Mouse (Mus musculus) retina, adult 2 months (tissue): ENCODE results near the gene Enox1.

ENCODE experiments used
- DNase-seq: peaks from one replicate; pipeline ENCODE4 v3.0.0-alpha.2; 2012; ENCODE audit warnings: low read depth, low spot score

Enox1 gene

DNA sequence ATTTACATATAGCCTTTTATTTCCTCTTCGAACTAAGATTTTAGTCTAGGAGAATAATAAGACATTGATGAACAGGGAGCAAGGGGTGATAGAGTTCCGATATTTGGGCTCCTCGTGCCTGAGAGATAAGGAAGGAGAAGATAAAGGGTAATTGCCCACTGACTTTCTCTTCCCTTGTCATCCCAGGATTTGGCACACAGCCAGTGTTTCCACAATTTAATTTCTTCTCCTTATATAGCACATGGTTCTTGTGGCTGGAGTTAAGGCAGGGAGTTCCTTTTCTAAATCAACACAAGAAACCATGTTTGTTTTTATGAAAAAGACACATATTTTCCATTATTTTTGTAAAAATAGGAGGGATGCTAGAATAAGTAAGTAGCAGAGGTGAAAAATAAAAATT, 299.5 kb downstream of the Enox1 start:
- DNase-seq, result no peak

DNA sequence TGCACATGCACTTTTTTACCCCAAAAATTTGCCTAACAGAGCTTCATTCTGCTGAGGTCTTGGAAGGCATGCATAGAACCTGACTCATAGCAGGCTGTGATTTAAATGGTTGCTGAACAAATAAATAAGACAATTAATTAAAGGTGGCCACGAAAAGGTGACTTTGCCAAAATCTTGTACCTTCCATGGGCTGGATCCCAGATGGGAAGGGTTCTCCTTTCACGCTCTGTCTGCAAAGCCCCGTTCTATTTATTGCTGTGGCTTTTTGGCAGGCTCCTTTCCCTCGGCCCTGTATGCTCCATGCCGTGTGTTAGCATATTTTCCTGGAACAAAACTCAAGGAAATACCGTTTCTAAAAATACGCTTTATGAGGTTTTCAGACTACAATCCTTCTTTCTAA, 300.3 kb downstream of the Enox1 start:
- no peak for DNase-seq

DNA sequence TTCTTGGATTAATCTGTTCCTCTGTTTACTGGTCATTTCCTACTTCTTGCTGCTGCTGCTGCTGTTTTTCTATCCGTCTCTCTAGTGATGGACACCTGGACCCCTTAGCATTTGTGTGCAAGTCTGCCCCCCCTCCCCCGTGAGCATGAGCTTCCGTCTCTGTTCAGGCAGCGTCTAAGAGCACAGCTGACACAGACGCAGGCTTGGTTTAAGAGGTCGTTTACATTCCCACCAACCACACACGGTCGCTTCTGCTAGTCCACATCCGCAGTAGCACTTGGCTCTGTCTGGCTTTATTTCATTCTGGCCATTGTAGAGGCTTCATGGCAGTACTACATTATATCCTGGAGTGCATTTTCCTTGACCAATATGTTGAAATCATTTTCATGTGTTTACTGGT, 301.7 kb downstream of the Enox1 start:
- no peak for DNase-seq

DNA sequence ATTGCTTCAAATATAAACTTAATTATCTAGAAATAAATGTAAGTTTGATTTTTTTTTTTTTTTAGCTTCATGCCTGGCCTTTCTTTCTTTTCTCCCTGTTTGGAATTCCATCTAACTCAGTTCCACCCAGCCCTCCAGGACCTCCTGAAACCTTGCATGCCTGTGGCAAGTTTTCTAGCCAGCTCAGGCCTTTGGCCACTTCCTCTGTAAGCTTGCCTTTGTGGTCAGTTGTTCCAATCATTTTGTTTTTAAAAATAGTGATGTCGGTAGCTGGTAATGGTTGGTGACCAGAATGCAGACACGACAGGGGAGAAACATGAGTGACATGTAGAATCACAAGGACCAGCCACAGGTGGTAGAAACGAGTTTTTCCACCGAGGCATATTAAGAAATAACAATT, 307.4 kb downstream of the Enox1 start:
- DNase-seq, result no peak

DNA sequence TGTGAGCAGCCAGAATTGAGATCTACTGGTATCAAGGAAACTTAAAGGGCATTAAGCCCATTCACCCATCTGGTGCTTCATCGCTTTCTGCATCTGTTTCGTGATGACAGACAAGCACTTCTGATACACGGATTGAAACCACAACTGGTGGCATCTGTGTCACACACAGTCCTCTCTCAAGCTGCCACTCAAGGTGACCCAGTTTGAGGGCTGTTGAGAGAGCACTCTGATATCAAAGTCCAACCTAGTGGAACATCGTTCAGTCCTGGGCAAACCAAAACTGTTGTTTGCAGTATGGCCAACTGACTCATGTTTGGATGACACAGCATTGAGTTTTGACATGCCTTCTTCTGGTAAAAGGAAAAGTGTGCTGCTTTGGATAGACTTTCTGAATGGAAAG, 308.2 kb downstream of the Enox1 start:
- DNase-seq, result no peak

DNA sequence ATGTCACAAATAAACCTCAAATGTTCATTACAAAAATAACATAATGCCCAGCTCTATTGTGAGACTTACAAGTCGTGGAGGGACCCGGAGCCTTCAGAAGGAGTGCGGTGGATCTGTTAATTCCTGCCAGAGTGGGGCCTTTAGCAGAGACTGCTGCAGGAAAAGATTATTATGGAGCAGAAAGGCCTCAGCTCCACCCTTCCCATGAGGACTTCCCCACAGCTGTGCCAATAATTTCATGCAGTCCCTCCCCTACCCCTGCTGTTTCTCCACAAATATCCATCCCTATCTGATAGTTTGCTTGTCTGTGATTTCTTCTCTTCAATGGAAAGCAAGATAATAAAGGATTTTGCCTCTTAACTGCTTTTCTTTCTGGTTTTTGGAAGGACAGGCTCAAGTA, 314.0 kb downstream of the Enox1 start:
- no peak for DNase-seq

DNA sequence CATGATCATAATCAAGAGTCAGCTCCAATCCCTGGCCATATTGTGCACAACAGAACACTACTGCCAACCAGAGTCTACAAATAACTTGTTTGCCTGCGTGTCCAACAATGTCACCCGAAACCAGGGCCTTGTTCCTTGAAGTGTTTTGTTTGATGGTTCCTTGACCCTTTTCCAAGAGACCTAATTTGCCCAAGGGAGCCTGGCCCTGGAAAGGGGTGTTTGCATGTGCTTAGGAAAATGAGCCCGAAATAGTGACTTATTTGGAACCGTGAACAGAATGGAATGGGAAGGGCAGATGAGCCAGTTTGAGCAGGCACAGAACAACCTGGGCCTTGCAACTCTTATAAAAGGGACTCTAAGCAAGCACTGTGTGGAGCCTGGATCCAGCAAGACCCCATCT, 316.9 kb downstream of the Enox1 start:
- DNase-seq, result no peak

DNA sequence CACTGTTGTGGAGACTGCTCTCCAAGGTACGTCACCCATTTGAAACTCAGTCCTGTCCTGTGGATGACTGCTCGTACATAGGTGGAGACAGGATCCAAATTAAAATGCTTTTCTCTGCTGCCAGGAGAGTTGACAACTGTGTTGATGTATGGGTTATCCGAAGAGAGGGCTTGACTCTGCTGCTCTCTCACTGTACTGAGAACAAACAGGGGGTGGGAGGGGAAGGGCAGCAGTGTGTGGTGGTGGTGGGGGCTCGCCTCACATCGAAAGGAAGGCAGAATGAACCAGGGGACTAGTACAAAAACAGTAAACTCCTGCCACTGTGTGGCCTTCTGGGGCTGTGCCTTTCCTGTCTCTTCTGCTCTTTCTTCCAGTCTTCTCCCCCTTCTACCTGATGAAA, 317.5 kb downstream of the Enox1 start:
- DNase-seq, result no peak

DNA sequence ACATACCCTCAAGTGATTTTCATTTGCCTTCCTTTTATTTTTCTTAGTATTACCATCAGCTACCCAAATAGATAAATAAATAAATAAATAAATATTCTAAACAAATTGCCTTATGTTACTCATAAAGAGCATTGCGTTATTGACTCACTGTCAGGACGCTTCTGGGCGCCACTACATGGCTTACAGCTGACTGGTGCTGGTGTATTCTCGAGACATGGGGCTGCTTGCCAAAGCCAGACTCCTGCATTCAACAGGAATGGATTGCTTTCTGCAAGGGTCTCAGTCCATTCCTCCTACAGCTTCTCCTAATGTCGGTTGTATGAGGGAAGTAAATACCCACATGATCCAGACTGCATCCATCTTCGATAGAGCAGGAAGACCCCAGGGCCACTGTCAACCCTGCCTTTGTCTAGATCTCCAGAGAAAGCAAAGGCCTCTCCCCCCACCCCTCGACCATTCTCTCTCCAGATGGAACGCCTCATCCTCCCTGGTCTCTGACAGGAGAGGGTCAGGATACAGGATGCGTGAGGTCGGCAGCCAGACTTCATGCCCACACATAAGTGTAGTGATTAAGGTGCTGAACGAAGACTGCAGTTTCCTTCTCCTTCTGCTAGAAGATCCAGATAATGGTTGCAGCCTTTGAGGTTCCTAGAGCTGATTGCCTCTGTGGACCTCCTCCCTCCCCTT, 318.7 kb downstream of the Enox1 start:
- no peak for DNase-seq

DNA sequence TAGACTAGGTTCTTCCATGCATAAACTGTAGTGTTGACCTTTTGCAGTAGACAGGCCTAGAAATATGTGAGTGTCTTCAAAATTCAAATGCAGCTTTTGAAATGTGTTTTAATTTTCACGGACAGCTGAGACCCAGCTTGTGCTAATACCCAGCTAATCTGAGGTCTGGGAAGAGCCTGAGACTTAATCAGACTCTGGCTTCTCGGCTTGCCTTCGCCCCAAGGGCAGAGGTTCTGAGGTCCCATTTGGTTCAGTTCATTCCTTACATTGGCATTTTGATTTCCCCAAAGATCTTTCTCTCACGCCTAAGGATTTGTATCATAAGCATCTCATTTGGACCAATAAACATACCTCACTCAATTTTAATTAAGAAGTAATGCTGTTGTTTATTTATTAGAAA, 321.1 kb downstream of the Enox1 start:
- DNase-seq, result no peak

DNA sequence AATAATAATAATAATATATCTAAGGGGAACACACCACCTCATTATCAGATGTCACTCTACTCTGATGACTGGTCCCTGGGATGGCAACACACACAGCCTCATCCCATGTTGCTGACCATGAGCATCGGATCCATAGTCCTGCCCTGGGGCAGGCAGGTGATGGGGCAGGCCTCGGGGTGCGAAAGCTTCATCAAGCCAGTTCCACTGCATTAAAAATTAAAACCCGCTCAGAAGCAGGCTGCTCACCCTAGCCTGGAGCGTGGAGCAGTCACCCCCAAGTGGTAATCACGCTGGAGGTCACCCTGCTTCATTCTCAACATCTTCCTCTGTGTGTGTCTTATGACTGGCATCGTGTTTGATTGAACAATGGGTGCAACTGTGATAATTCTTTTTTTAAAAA, 321.6 kb downstream of the Enox1 start:
- no peak for DNase-seq

DNA sequence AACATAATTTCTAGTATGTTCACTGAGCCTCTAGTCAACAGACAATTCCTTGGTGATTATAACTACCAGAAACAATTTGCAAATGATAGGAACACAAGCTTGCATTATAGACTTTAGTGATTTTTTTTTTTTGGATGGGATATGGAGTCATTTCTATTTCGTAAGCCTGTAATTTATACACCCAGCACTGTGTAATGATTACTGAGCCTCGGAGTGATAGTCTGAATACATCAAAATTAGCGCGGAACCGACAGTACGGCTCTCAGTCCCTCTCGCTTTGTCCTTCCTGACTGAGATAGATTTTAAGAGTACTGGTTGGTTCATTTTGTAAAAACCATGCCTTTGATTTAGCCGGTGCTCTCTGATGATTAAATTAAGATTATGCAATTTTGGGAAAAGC, 322.1 kb downstream of the Enox1 start:
- DNase-seq, result no peak

DNA sequence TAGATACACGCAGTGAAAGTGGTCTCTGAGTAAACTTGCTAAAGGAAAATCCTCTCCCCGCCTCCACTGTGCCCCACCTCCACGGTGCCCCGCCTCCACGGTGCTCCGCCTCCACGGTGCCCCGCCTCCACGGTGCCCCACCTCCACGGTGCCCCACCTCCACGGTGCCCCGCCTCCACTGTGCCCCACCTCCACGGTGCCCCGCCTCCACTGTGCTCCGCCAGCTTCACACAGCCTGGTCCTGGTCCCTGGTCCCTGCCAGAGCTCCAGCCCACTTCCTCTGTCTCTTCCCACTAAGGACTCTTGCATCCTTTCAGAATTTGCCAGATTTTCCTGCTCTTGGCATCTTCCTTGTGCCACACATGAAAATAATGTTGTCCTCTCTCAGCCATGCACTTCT, 326.5 kb downstream of the Enox1 start:
- DNase-seq, result no peak

DNA sequence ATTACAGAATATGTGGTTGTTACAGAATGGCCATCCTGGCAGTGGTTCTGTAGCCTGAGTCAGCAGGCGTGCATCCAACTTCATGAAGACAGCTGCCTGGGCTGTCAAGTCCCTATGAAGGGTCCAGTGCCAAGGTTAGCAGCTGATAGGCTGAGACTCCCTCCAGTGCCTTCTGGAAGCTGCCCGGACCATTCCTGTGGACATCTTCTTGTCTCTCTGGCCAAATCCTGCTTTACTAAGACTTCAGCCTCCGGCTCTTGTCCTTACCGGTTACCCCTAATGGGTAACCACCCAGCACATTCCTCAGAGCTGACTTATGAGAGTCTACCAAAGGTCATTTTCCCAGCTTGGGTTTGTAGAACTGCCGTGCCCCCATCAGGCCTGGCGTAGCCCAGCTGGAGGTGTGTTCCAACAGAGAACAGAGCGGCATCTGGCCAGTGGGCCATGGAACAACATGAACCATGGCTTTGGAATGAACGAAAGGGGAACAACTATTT, 328.4 kb downstream of the Enox1 start:
- no peak for DNase-seq

DNA sequence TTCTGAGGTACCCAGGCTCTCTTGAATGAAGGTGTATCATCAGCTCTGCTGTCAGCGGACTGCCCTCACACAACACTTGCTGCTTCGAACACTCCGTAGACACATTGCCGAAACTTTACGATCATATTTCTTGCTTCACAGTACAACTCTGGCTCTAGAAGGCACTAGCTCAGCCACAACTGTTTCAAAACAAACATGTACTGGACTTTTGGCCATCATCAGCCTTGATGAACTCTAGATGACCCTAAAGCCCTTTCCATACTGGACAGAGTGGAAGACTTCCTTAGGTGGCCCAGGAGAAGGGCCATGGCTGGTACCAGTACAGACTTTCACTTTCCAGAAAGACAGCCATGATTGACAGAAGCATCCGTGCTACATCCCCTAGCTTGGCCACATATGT, 334.1 kb downstream of the Enox1 start:
- DNase-seq, result no peak

DNA sequence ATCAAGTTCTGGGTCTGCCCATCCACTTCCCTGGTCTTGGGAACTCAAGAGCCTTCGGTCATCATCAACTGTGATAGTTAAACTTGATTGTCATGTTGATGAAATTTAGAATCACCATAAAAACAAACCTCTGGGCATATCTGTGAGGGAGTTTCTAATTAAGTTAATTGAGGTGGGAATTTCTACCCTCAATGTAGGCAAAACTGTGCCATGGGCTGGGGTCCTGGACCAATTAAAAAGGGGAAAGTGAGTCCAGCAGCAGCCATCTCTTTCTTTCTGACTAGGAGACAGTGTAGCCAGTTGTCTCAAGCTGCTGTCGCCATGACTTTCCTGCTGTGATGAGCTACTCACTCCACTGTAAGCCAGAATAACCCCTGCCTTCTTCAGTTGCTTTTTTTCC, 335.2 kb downstream of the Enox1 start:
- DNase-seq, result no peak

DNA sequence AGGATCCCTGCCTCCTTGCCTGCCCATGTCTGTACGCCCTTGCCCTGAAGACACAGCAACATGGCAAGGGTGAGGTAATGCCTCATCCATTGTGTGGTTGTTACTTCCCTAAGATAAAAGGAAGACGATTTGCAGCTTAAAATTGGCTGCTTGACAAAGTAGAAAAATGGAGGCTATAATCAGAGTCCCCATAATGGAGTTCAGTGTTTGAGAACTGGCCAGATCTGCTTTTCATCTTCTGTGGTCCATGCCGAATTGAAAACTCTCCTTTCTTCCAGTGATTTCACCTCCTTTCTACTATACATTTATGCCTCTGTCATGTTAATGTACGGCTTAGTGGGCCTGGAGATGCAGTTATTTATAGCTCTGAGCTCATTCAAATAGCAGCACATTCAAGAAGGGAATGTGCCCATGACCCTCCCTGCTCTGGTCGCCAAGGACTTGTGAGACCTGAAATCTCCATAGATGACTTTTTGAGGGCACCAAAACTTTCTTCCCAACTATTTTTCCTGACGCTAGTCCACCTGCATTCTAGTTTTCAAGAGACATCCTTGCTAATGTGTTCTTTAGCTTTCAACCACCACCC, 343.5 kb downstream of the Enox1 start:
- DNase-seq, result no peak

DNA sequence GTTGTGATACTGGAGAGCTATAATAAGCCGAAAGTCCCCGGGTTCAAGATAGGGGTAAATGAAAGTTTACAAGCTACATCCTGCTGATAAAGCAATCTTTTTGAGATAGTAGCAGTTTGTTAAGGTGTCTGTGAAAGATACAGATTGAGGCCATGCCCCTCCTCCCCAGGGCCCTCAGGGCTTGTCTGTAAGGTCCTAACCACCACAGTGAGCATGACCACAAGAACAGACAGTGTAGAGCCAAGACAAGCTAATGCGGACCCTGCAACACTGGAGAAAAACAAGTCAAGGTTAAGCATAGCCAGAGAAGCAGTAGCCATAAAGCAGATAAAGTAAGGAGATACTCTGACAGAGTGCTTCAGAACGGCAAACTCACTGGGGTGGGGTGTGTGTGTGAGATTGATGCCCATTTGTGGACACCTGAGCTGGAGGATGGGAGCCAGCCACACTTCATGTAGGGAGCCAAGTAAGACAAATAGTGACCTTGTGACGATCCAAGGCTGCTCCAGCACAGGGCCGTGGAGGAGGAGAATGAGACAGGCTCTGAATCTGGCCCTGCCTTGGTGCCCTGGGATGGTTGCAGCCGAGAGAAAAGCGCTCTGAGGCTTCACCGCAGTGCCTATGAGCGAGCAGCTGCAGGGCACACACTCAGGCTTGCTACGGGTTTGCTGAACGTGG, 348.0 kb downstream of the Enox1 start:
- no peak for DNase-seq

DNA sequence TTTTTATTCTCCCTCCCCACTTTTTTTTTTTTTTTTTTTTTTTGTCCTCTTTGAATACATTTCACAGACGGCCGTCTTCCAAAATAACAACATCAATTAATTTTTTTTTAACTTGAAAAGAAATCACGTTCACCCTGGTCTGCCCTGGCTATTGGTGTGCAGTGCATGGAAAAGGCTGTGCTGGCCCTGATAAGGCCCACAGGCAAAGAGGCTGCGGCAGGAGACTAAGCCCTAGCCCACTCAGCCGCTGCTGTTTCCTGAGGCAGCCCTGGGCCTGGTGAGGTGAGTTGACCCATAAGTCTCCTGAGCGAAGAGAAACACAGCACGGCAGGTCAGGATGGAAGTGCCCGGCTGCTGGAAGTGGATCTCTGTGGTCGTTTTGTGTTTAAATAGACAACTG, 349.8 kb downstream of the Enox1 start:
- no peak for DNase-seq

DNA sequence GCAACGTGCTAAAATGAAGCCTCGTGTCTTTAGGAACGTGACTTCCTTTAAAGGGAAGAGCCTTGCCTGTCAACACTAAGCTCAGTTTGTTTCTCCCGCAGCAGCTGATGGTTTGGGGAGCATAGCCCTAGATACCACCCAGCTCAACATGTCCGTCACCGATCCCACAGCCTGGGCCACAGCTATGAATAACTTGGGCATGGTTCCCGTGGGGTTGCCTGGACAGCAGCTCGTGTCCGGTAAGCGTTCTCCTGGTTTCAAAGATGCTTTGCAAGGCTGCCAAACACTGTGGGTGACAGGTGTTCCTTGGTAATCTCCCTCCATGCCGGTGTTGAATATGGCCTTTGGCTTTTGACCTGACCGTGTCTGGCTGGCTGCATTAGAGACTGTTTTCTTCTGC, 351.5 kb downstream of the Enox1 start:
- DNase-seq, result no peak

DNA sequence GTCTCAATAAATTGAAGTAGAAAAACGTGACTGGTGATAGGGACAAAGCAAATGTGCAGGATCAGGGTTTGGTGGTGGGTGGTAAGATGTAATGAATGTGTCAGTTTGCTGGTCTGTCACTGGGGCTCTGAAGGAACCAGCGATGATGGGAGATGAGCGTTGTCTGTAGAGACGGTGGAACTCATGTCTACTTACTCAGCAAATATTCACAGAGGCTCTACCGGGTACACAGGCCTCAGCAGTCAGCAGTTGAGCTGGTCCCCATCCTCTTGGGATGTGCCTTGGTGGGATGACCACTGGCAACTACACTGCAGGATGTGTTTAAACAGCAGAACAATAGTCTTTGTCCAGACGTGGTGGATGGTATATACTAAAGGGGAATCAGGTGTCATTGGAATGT, 352.5 kb downstream of the Enox1 start:
- DNase-seq, result no peak

DNA sequence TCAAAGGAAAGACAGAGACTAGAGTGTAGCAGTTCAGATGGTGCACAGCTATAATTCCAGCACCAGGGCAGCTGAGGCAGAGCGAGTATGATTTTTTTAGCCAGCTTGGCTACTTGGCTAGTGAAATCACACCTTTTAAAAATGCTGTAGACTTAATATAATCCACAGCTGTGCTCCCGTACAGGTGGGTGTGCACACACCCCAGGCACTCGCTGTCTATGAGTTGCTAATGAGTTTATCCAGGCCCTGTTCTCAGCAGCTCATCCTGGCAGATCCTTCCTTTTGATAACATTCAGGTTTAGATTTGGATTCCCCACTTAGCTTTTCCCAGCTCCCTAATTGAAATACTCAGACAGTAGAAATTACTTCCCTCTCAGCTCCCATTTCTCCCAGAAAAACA, 353.4 kb downstream of the Enox1 start:
- no peak for DNase-seq

DNA sequence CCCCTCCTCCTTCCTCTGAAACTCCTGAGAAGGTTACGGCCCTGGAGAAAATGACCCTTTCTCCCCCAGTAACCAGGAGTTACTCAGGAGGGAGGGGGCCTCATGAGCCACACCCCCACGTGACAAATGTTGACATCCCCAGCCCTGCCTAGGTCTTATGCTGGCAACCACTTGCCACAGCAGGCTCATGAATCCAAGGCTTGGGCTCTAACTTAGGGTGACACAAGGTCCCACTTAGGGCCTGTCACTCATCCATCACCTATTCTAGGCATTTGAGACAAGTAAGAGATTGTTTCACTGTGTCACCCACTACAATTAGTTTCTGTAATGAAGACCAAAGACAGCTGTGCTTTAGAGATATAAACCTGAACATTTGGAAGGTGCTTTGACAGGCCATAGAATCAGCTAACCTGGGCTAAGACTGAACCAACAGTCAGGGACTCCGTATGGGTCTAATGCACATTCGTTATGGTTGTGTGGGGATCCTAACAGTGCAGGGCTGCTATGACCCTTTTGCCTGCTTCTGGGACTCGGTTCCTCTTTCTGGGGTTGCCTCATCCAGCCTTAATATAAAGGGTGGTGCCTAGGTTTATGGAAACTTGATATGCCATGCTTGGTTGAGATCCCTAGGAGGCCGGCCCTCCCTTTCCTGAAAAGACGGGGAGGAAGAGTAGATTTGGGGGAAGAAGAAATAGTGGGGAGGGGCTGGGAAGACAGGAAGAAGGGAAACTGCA, 354.7 kb downstream of the Enox1 start:
- no peak for DNase-seq
